Mouse (Mus musculus): ENCODE data around the gene Ccl8. TPM values are rescaled to one million over a fixed set of nuclear protein-coding genes. Genes with fewer than 3 reads are reported as not detected.

Gene Ccl8
- polyA plus RNA-seq, 1 experiment from 2014 or later: not detected

- Histone ChIP-seq H3K27me3 (replicated peaks; ENCODE audit: control insufficient read depth, insufficient read depth, low read length) (no peaks in the 10 kb centered on the region), H3K36me3 (ENCODE audit: control insufficient read depth, insufficient read depth) (no peaks in the 10 kb centered on the region), H3K27ac (ENCODE audit: low read length) (no peak overlapping the region), H3K9me3 (ENCODE audit: control insufficient read depth, low read length) (no peaks in the 10 kb centered on the region), H3K4me1 (replicated peaks; ENCODE audit: control insufficient read depth, insufficient read depth, low read length) (no peaks in the 10 kb centered on the region), H3K4me2 (ENCODE audit: low read length) (no peak overlapping the region), H3K4me3 (replicated peaks; ENCODE audit: low read length) (no peak overlapping the region), H3K9ac (replicated peaks; ENCODE audit: low read depth, low read length) (no peak overlapping the region)
- 87% methylated on average over 10 of the region's 10 CpGs for WGBS
- ATAC-seq: no peak
Measured at GRCm38 (mm10) chr11:82099511-82100323, 15.3 kb upstream of the Ccl8 start.

GRCm38 (mm10) chr11:82101087-82101486 is 13.9 kb upstream of the Ccl8 start:
- 87% methylated on average over 4 of the region's 4 CpGs for WGBS
- H3K9me3 ChIP-seq (ENCODE audit: control insufficient read depth, low read length): no peaks in the 10 kb centered on the region
- no peaks in the 10 kb centered on the region for H3K4me1 ChIP-seq (replicated peaks; ENCODE audit: control insufficient read depth, insufficient read depth, low read length)
- no peak overlapping the region for H3K4me2 ChIP-seq (ENCODE audit: low read length)
- H3K36me3 ChIP-seq (ENCODE audit: control insufficient read depth, insufficient read depth): no peaks in the 10 kb centered on the region
- ATAC-seq: no peak
- H3K9ac ChIP-seq (replicated peaks; ENCODE audit: low read depth, low read length): no peak overlapping the region
- no peak overlapping the region for H3K4me3 ChIP-seq (replicated peaks; ENCODE audit: low read length)
- no peaks in the 10 kb centered on the region for H3K27me3 ChIP-seq (replicated peaks; ENCODE audit: control insufficient read depth, insufficient read depth, low read length)
- no peak overlapping the region for H3K27ac ChIP-seq (ENCODE audit: low read length)

DNA sequence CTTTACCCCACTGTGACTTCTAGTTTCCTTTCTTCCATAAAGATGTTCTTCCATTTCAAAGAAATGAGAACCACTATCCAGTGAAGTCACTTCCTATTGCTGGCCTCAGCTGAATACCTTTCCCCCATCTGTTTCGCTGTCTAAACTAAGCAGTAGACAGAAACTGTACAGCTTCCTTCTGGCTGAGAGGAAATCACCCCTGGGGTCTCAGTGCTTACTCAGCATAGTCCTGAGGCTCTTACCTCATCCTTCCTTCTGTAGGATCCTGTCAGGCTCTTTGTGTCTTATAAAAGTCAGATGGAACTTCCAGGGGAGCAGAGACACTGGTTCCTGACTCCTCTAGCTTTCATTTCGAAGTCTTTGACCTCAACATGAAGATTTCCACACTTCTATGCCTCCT is 13.5 kb upstream of the Ccl8 start, which contains the start of gene Ccl12:
Gene Ccl12, plus strand, starts transcription at position 317 of the 400 bp plus-strand sequence.
- H3K4me3 ChIP-seq (replicated peaks; ENCODE audit: low read length): no peak within 1 kb of the TSS
- H3K27ac ChIP-seq (ENCODE audit: low read length): no peak within 1 kb of the TSS
- no peaks in the 10 kb centered on the region for H3K36me3 ChIP-seq (ENCODE audit: control insufficient read depth, insufficient read depth)
- no peak for ATAC-seq
- no peaks in the 10 kb centered on the region for H3K9me3 ChIP-seq (ENCODE audit: control insufficient read depth, low read length)
- H3K4me1 ChIP-seq (replicated peaks; ENCODE audit: control insufficient read depth, insufficient read depth, low read length): no peaks in the 10 kb centered on the region
- no peak within 1 kb of the TSS for H3K9ac ChIP-seq (replicated peaks; ENCODE audit: low read depth, low read length)
- no peaks in the 10 kb centered on the region for H3K27me3 ChIP-seq (replicated peaks; ENCODE audit: control insufficient read depth, insufficient read depth, low read length)
- H3K4me2 ChIP-seq (ENCODE audit: low read length): no peak within 1 kb of the TSS
- 75% methylated on average over 2 of the region's 2 CpGs for WGBS

GRCm38 (mm10) chr11:82109611-82110010 is 5.4 kb upstream of the Ccl8 start:
- Histone ChIP-seq H3K27me3 (replicated peaks; ENCODE audit: control insufficient read depth, insufficient read depth, low read length) (no peaks in the 10 kb centered on the region), H3K4me3 (replicated peaks; ENCODE audit: low read length) (no peak overlapping the region), H3K4me1 (replicated peaks; ENCODE audit: control insufficient read depth, insufficient read depth, low read length) (no peaks in the 10 kb centered on the region), H3K9me3 (ENCODE audit: control insufficient read depth, low read length) (no peaks in the 10 kb centered on the region), H3K9ac (replicated peaks; ENCODE audit: low read depth, low read length) (no peak overlapping the region), H3K4me2 (ENCODE audit: low read length) (no peak overlapping the region), H3K27ac (ENCODE audit: low read length) (no peak overlapping the region), H3K36me3 (ENCODE audit: control insufficient read depth, insufficient read depth) (no peaks in the 10 kb centered on the region)
- ATAC-seq: no peak

DNA sequence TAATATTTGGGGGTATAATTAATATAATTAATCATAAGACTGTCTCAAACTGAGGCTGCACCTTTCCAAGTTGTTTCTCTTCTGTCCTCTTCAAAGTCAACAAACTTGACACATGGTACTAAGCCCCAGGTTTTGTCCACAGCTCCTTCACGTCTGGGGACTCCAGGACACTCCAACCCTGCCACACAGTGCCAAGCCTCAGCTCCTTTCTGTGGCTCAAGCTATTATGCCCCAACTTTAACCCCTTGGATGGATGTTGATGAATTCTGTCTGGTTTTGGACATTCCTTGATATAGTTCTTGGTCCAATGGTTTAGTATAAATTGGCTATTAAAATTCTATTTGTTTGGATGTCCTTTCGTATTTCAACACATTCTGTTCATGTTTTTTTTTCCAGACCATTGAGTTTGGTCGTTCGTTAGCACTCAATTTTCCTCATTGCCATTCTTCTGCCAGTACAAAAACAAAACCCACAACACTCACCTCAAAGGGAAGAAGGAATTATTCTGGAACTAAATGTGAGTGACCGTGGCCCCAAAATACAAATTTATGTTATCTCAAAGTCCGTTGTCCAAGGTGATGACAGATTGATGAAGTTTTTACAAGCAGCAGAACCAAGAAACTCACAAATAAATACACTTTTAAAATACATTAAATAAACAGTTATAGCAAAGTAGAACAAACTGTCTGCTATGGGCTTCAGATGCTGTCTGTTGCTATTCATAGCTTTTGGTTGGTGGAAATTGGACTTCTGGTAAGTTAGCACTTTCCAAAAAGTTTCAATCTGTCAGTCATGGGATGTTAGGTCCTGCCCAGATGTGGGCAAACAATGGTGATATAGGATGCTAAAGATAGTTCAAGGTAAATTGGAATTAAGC is 4.4 kb upstream of the Ccl8 start:
- Histone ChIP-seq H3K9ac (replicated peaks; ENCODE audit: low read depth, low read length) (no peak overlapping the region), H3K9me3 (ENCODE audit: control insufficient read depth, low read length) (no peaks in the 10 kb centered on the region), H3K27ac (ENCODE audit: low read length) (no peak overlapping the region), H3K4me1 (replicated peaks; ENCODE audit: control insufficient read depth, insufficient read depth, low read length) (no peaks in the 10 kb centered on the region), H3K27me3 (replicated peaks; ENCODE audit: control insufficient read depth, insufficient read depth, low read length) (no peaks in the 10 kb centered on the region), H3K4me2 (ENCODE audit: low read length) (no peak overlapping the region), H3K4me3 (replicated peaks; ENCODE audit: low read length) (no peak overlapping the region), H3K36me3 (ENCODE audit: control insufficient read depth, insufficient read depth) (no peaks in the 10 kb centered on the region)
- ATAC-seq: no peak
- WGBS: 42% methylated on average over 6 of the region's 6 CpGs

DNA sequence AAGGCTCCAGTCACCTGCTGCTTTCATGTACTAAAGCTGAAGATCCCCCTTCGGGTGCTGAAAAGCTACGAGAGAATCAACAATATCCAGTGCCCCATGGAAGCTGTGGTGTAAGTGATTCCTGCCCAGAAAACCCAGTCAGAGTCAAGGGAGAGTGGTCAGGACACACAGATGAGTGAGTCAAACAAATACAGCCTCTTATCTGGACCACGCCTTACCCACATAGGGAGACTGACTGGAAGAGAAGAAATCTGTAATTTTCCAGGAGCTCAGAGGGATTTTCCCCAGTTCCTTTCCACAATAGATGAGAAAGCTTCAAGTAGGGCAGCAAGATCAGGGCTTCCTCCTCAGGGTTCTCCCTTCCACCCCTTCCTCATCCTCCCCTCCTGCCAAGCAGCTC is 1.1 kb downstream of the Ccl8 start:
- no peak for ATAC-seq
- no peak overlapping the region for H3K4me3 ChIP-seq (replicated peaks; ENCODE audit: low read length)
- H3K9ac ChIP-seq (replicated peaks; ENCODE audit: low read depth, low read length): no peak overlapping the region
- no peaks in the 10 kb centered on the region for H3K27me3 ChIP-seq (replicated peaks; ENCODE audit: control insufficient read depth, insufficient read depth, low read length)
- H3K4me2 ChIP-seq (ENCODE audit: low read length): no peak overlapping the region
- 86% methylated on average over 3 of the region's 3 CpGs for WGBS
- no peaks in the 10 kb centered on the region for H3K4me1 ChIP-seq (replicated peaks; ENCODE audit: control insufficient read depth, insufficient read depth, low read length)
- H3K27ac ChIP-seq (ENCODE audit: low read length): no peak overlapping the region
- H3K36me3 ChIP-seq (ENCODE audit: control insufficient read depth, insufficient read depth): no peaks in the 10 kb centered on the region
- H3K9me3 ChIP-seq (ENCODE audit: control insufficient read depth, low read length): no peaks in the 10 kb centered on the region

- Histone ChIP-seq H3K4me2 (ENCODE audit: low read length) (no peak overlapping the region), H3K27ac (ENCODE audit: low read length) (no peak overlapping the region), H3K27me3 (replicated peaks; ENCODE audit: control insufficient read depth, insufficient read depth, low read length) (no peaks in the 10 kb centered on the region), H3K4me3 (replicated peaks; ENCODE audit: low read length) (no peak overlapping the region), H3K4me1 (replicated peaks; ENCODE audit: control insufficient read depth, insufficient read depth, low read length) (no peaks in the 10 kb centered on the region), H3K36me3 (ENCODE audit: control insufficient read depth, insufficient read depth) (no peaks in the 10 kb centered on the region), H3K9me3 (ENCODE audit: control insufficient read depth, low read length) (no peaks in the 10 kb centered on the region), H3K9ac (replicated peaks; ENCODE audit: low read depth, low read length) (no peak overlapping the region)
- ATAC-seq: no peak
- WGBS: 67% methylated on average over 1 of the region's 1 CpGs
Measured at GRCm38 (mm10) chr11:82132977-82133376, 18.0 kb downstream of the Ccl8 start.

DNA sequence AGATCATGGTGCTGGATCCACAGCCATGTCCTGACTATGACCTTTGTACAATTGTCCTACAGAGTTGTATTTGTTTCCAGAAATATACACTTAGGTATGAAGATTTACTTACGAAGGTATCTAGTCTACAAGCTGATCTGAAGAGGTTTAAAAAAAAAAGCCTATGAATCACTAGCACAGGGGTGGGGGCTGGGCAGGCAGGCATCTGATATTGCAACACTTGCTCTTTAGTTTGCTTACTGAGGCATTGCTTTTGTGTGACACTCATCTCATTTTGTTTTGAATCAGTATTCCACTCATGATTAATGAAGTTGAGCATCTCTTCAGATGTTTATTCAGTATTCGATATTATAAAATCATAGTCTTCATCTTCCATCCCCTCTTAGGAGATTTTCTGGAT is 21.2 kb downstream of the Ccl8 start:
- Histone ChIP-seq H3K4me3 (replicated peaks; ENCODE audit: low read length) (no peak overlapping the region), H3K27me3 (replicated peaks; ENCODE audit: control insufficient read depth, insufficient read depth, low read length) (no peaks in the 10 kb centered on the region), H3K9me3 (ENCODE audit: control insufficient read depth, low read length) (no peaks in the 10 kb centered on the region), H3K4me1 (replicated peaks; ENCODE audit: control insufficient read depth, insufficient read depth, low read length) (no peaks in the 10 kb centered on the region), H3K4me2 (ENCODE audit: low read length) (no peak overlapping the region), H3K36me3 (ENCODE audit: control insufficient read depth, insufficient read depth) (no peaks in the 10 kb centered on the region), H3K27ac (ENCODE audit: low read length) (no peak overlapping the region), H3K9ac (replicated peaks; ENCODE audit: low read depth, low read length) (no peak overlapping the region)
- no peak for ATAC-seq
- 90% methylated on average over 2 of the region's 2 CpGs for WGBS

DNA sequence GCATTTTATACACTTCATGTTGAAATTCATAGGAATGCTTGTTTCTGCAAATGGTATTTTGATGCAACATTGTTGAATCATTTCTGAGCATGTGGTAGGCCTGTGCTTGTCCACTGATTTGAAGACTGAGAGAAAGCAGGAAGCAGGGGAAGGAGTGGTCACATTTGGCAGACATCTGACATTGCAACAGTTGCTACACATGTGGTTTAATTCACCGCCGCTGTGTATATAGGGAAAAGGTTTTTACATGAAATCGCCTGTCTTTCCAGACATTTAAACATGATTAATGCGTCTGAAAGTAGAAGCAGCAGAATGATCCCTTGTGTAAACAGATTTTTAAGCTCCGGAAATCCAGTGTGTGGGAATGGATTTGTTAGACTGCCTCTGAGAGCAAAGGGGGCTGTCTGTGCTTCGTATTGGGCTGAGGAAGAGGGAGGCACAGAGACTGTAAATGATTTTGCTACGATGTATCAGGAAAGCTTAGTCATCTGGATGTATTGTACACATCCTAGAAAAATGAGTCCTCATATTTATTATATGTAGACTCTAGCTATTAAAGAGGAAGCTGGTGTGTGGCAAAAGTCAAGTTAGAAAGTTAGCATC is 24.6 kb downstream of the Ccl8 start:
- Histone ChIP-seq H3K4me1 (replicated peaks; ENCODE audit: control insufficient read depth, insufficient read depth, low read length) (no peaks in the 10 kb centered on the region), H3K4me3 (replicated peaks; ENCODE audit: low read length) (no peak overlapping the region), H3K9ac (replicated peaks; ENCODE audit: low read depth, low read length) (no peak overlapping the region), H3K4me2 (ENCODE audit: low read length) (no peak overlapping the region), H3K27ac (ENCODE audit: low read length) (no peak overlapping the region), H3K36me3 (ENCODE audit: control insufficient read depth, insufficient read depth) (no peaks in the 10 kb centered on the region), H3K27me3 (replicated peaks; ENCODE audit: control insufficient read depth, insufficient read depth, low read length) (no peaks in the 10 kb centered on the region), H3K9me3 (ENCODE audit: control insufficient read depth, low read length) (no peaks in the 10 kb centered on the region)
- WGBS: 78% methylated on average over 7 of the region's 7 CpGs
- no peak for ATAC-seq
